Mouse (Mus musculus): ENCODE data around the gene Zcchc7. TPM values are rescaled to one million over a fixed set of nuclear protein-coding genes. Genes with fewer than 3 reads are reported as not detected.

Zcchc7 gene
- polyA plus RNA-seq, 1 experiment from 2014 or later = 25.3 TPM

DNA sequence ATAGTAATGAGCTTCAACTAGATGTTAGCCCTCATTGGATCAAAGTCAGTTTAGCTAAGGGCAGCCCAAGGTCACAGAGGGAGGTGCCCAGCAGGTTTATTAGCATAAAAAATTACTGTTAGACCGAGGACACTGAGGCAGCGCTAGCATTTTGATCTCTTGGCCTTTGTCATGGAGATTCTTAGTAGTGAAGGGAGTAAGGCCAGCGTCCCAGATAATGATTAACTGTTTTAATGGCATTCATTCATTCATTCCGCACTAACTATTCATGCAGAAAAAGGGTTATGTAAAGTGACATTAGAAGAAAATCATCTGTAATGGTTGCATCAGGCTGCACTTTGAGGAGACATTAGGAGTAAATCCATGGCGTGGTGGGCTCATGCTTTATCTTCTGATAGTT, 165.2 kb downstream of the Zcchc7 start:
- Histone ChIP-seq H3K27ac (no peak overlapping the region), H3K9me3 (replicated peaks) (no peaks in the 10 kb centered on the region), H3K4me3 (no peak overlapping the region), H3K4me2 (no peak overlapping the region), H3K9ac (no peak overlapping the region), H3K4me1 (replicated peaks) (no peaks in the 10 kb centered on the region), H3K36me3 (peaks cover under 1% of the 10 kb centered on the region; the same call in 1 of the 2 replicates), H3K27me3 (no peaks in the 10 kb centered on the region)
- WGBS = 90% methylated on average over 5 of the region's 5 CpGs
- no peak for ATAC-seq (replicated peaks; ENCODE audit: insufficient number of reproducible peaks, insufficient read depth, low FRiP score, low read depth)

DNA sequence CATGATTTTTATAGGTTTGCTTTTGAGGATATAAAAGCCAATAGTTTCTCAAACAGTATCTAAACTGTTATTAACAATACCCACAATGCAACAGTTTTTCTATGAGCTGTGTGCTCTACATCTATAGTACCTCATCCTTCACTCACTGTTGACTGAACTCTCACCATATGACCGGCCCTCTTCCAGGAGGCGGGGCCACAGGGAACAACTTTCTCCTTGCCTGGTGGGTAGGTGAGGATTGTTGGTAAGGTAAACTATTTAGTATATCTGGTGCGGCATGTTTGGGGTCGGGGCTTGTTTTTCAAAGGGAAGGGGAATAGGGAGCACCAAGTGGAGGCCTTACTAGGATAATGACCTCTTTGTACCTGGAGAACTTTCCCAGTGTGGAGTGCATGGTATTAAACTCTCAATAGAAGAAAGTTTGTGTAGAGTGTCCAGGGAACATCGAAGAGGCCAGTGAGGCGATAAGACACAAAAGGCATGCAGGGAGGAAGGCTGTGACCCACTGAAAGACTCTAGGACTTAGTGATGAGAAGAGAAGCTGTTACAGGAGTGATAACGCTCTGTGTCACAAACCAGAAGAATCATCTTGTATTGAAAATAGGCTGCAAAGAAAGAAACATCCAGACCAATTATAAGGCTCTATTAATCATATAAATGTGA, 166.9 kb downstream of the Zcchc7 start:
- Histone ChIP-seq H3K4me2 (no peak overlapping the region), H3K4me1 (replicated peaks) (no peaks in the 10 kb centered on the region), H3K27me3 (no peaks in the 10 kb centered on the region), H3K9me3 (replicated peaks) (no peaks in the 10 kb centered on the region), H3K36me3 (peaks cover 9% of the 10 kb centered on the region; the same call in 1 of the 2 replicates), H3K4me3 (no peak overlapping the region), H3K9ac (no peak overlapping the region), H3K27ac (no peak overlapping the region)
- WGBS = 77% methylated on average over 7 of the region's 7 CpGs
- no peak for ATAC-seq (replicated peaks; ENCODE audit: insufficient number of reproducible peaks, insufficient read depth, low FRiP score, low read depth)

DNA sequence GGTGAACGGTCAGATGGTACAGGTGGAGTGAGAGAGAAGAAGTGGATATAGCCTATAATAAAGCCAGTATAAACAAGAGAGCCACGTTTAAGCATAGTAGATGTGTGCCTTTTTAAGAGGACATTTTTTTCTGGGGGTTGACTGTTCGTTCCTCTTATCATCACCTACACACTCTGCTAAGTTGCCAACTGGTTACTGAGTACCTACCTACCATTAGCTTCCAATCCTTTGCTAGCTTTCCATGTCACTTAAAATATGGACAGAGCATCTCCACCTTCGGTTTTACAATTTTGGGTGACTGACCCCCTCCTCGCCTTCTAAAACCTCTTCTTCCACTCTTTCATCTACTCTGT, 167.4 kb downstream of the Zcchc7 start:
- 84% methylated on average over 5 of the region's 5 CpGs for WGBS
- H3K27me3 ChIP-seq = no peaks in the 10 kb centered on the region
- H3K4me2 ChIP-seq = no peak overlapping the region
- H3K9me3 ChIP-seq (replicated peaks) = no peaks in the 10 kb centered on the region
- no peak for ATAC-seq (replicated peaks; ENCODE audit: insufficient number of reproducible peaks, insufficient read depth, low FRiP score, low read depth)
- H3K4me1 ChIP-seq (replicated peaks) = no peaks in the 10 kb centered on the region
- H3K27ac ChIP-seq = no peak overlapping the region
- no peak overlapping the region for H3K4me3 ChIP-seq
- H3K36me3 ChIP-seq = peaks cover 9% of the 10 kb centered on the region; the same call in 1 of the 2 replicates
- no peak overlapping the region for H3K9ac ChIP-seq

DNA sequence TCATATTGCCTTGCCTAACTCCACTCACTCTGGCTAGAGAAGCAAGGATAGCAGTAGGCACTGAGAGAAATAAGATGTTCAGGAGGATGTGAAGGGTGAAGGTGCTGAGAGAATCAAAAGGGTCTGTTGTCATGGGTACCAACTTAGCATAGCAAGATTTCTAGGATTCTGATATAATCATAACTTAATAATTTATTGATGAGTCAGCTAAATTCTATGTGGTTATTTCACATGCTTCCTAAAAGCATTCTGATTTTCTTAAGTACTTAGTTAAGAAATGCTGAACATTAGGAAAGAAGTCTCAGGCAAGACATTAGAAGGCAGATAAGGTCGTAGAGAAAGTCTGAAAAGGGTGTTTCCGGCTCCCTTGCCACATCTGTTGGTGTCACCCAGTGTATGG, 172.3 kb downstream of the Zcchc7 start:
- Histone ChIP-seq H3K9me3 (replicated peaks) (no peaks in the 10 kb centered on the region), H3K27me3 (no peaks in the 10 kb centered on the region), H3K4me3 (no peak overlapping the region), H3K36me3 (peaks cover 41% of the 10 kb centered on the region; the same call in 1 of the 2 replicates), H3K9ac (no peak overlapping the region), H3K27ac (no peak overlapping the region), H3K4me2 (no peak overlapping the region), H3K4me1 (replicated peaks) (no peaks in the 10 kb centered on the region)
- no peak for ATAC-seq (replicated peaks; ENCODE audit: insufficient number of reproducible peaks, insufficient read depth, low FRiP score, low read depth)
- 74% methylated on average over 2 of the region's 2 CpGs for WGBS

DNA sequence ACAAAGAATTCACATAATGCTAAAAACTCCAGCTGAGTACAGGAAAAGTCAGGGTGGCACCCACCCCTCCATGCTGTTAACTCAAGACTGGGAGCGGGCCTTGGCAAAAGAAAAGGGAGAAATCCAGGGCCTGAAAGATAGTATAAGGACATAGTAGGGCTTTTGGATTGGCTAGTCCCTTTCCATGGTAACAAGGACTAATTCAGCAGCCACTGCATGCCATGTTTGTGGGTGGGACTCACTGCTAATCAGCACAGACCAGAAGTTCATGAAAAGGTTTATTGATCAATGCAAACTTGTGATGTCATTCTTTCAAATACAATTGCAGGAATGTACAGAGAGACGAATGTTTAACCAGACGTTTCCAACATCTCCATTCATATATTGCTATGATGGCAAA, 173.1 kb downstream of the Zcchc7 start:
- H3K9me3 ChIP-seq (replicated peaks) = no peaks in the 10 kb centered on the region
- peaks cover 48% of the 10 kb centered on the region; the same call in 1 of the 2 replicates for H3K36me3 ChIP-seq
- H3K27me3 ChIP-seq = no peaks in the 10 kb centered on the region
- no peak overlapping the region for H3K4me2 ChIP-seq
- no peak overlapping the region for H3K9ac ChIP-seq
- ATAC-seq (replicated peaks; ENCODE audit: insufficient number of reproducible peaks, insufficient read depth, low FRiP score, low read depth) = no peak
- WGBS = 73% methylated on average over 3 of the region's 3 CpGs
- H3K27ac ChIP-seq = no peak overlapping the region
- H3K4me1 ChIP-seq (replicated peaks) = no peaks in the 10 kb centered on the region
- H3K4me3 ChIP-seq = no peak overlapping the region

DNA sequence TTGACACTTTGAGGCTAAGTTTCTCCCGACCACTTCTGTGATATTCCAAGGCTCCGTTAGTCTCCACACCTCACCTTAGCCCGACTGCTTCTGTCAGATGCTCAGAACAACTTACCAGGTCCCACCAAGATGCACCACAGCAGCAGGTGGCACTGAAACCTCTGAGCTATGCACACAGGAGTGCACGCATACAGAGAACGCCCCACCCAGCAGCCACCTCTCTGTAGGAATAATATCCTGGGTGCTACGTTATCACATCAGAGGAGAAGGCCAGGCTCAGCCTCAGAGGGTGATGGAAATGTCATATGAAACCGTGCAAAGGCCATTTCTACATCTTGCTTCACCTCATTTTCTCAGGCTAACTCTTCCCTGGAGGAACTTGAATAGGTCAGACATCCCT, 174.7 kb downstream of the Zcchc7 start:
- Histone ChIP-seq H3K36me3 (peaks cover 52% of the 10 kb centered on the region; the same call in 1 of the 2 replicates), H3K4me1 (replicated peaks) (no peaks in the 10 kb centered on the region), H3K9me3 (replicated peaks) (no peaks in the 10 kb centered on the region), H3K27ac (no peak overlapping the region), H3K9ac (no peak overlapping the region), H3K4me3 (no peak overlapping the region), H3K4me2 (no peak overlapping the region), H3K27me3 (no peaks in the 10 kb centered on the region)
- no peak for ATAC-seq (replicated peaks; ENCODE audit: insufficient number of reproducible peaks, insufficient read depth, low FRiP score, low read depth)
- WGBS = 91% methylated on average over 7 of the region's 7 CpGs

DNA sequence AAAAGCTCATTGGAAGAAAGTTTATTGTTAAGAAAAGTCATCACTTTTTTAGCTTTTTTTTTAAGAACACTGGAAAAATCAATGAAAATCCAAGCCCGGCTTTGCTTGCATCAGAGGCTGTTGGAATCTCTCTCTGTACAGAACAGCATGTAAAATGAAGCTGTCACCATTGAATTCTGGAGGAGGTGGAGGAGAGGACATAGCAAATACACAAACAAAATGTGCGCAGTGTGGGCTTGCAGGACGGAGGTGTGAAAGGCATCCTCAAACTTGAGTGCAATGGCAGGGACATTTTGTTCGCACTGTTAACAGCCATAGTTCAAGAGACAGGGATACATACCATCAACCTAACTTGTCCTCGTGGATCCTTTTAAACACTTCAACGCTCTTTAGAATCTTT, 176.1 kb downstream of the Zcchc7 start:
- ATAC-seq (replicated peaks; ENCODE audit: insufficient number of reproducible peaks, insufficient read depth, low FRiP score, low read depth) = no peak
- Histone ChIP-seq H3K36me3 (peaks cover 48% of the 10 kb centered on the region; the same call in 1 of the 2 replicates), H3K27ac (no peak overlapping the region), H3K27me3 (no peaks in the 10 kb centered on the region), H3K4me3 (no peak overlapping the region), H3K4me1 (replicated peaks) (no peaks in the 10 kb centered on the region), H3K9ac (no peak overlapping the region), H3K4me2 (no peak overlapping the region), H3K9me3 (replicated peaks) (no peaks in the 10 kb centered on the region)
- WGBS = 91% methylated on average over 6 of the region's 6 CpGs

DNA sequence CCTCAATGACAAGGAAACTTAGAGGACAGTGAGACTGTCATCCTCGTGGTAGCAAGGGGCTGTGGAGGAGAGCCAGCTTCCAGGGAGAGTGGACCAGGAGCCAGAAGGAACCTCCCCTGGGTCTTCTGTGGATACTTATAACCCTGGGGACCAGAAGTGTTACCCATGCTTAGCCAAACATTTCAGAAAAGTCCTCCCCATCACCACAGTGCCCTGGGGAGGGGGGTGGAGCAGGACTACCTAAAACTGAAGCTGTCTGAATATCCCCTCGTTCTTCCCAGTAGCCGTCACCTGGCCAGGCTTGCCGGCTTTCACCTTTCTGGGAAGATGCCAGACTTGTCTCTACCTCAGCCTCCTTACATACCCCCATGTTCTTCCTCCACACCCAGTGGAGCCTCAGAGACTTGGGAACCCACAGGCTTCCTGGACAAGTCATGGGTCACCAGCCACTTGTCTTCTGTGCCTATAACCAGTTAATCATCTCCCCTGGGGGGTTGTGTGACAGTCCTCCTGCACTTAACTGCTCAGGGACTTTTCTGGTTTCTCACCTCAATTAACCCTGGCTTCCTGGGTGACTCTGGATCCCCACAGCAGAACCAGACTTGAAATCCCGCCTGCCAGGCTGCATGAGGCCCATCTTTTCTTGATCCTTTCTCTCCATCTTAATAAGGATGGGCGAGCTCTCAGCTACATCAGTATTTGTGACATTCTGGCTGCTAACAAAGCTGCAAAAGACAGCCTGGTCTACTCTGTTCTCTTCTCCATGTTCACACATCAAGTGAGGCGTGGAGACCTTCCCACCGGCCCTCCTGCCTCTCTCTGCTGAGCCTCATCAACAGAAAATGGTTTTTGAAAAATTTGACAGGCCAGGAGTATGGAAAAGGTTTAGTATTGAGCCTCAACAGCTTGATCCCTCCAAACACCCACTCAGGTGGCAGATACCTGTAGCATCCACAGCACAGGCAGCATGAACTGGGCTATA, 183.0 kb downstream of the Zcchc7 start:
- no peaks in the 10 kb centered on the region for H3K4me1 ChIP-seq (replicated peaks)
- H3K36me3 ChIP-seq = peaks cover 5% of the 10 kb centered on the region; the same call in 1 of the 2 replicates
- H3K27me3 ChIP-seq = no peaks in the 10 kb centered on the region
- no peak overlapping the region for H3K9ac ChIP-seq
- H3K27ac ChIP-seq = no peak overlapping the region
- H3K9me3 ChIP-seq (replicated peaks) = no peaks in the 10 kb centered on the region
- no peak overlapping the region for H3K4me3 ChIP-seq
- no peak overlapping the region for H3K4me2 ChIP-seq
- no peak for ATAC-seq (replicated peaks; ENCODE audit: insufficient number of reproducible peaks, insufficient read depth, low FRiP score, low read depth)
- WGBS = 73% methylated on average over 8 of the region's 8 CpGs

DNA sequence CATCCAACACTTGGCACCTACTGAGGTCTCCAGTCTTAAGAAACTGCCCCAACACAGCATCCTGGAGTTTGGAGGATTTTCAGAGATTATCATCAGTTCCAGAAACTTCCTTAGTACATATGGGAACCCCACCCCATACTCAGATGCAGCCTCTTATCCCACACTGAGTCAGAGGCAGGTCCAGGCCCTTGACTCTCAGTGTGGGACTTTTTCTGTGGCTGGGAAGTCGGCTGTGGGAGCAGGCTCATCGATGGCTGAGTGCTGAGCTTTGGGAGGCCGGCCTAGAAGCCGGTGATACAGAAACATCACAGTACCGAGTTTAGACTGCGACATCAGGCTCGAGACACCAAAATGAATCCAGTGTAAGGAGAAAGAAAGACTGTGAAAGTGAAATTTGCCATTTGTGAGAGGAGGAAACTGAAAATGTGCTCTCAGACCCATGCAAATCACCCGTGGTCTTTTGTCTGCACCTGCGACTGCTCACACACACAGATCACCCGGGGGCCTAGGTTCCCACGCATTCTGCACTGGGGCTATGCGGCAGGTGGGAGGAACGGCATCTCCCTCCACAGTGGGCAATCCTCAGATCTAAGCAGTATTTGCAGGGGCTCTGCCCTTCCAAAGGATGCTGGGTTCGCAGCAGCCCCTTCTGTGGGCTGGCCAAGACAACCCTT, 184.0 kb downstream of the Zcchc7 start:
- 81% methylated on average over 14 of the region's 14 CpGs for WGBS
- Histone ChIP-seq H3K4me1 (replicated peaks) (no peaks in the 10 kb centered on the region), H3K27me3 (no peaks in the 10 kb centered on the region), H3K4me3 (no peak overlapping the region), H3K4me2 (no peak overlapping the region), H3K27ac (no peak overlapping the region), H3K9ac (no peak overlapping the region), H3K36me3 (no peaks in the 10 kb centered on the region), H3K9me3 (replicated peaks) (no peaks in the 10 kb centered on the region)
- no peak for ATAC-seq (replicated peaks; ENCODE audit: insufficient number of reproducible peaks, insufficient read depth, low FRiP score, low read depth)

DNA sequence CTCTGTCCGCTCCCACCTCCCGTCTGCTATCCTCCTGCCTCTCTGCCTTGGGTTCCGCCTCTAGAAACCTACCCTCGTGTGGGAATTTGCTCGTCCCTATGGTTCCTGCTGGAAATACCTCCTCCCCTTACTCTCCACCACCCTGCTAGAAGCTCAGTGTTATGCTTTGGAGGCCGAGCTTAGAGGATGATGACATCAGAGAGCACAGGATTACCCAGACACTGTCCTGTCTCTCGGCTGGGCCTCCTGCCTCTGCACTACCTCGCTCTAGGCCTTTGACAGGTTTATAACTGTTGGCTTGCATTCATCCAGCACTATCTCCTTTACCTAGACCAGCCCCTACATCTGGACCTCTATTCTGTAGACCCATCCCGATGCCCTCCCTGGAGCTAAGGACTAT, 184.6 kb downstream of the Zcchc7 start:
- no peaks in the 10 kb centered on the region for H3K4me1 ChIP-seq (replicated peaks)
- no peak for ATAC-seq (replicated peaks; ENCODE audit: insufficient number of reproducible peaks, insufficient read depth, low FRiP score, low read depth)
- no peaks in the 10 kb centered on the region for H3K36me3 ChIP-seq
- H3K9ac ChIP-seq = no peak overlapping the region
- WGBS = 67% methylated on average over 9 of the region's 9 CpGs
- H3K27me3 ChIP-seq = no peaks in the 10 kb centered on the region
- H3K4me2 ChIP-seq = no peak overlapping the region
- no peaks in the 10 kb centered on the region for H3K9me3 ChIP-seq (replicated peaks)
- H3K27ac ChIP-seq = no peak overlapping the region
- H3K4me3 ChIP-seq = no peak overlapping the region

DNA sequence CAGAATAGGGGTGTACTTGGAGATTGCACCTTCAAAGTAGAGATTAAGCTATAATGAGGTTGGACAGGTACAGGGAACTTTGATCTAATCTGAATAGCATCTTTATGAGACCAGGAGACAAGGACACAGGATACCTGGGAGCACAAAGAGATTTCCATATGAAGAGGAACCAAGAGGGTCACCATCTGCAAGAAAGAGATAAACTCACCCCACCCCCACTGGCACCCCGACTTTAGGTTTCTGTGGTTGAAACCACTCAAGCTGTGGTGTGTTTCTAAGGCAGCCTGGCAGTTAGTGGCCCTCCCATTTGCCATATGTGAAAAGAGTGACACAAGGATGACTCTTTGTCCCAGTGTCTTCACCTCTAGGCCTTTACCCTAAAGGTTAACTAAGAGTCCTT, 186.6 kb downstream of the Zcchc7 start:
- no peak for ATAC-seq (replicated peaks; ENCODE audit: insufficient number of reproducible peaks, insufficient read depth, low FRiP score, low read depth)
- Histone ChIP-seq H3K4me3 (no peak overlapping the region), H3K9me3 (replicated peaks) (no peaks in the 10 kb centered on the region), H3K4me2 (no peak overlapping the region), H3K9ac (no peak overlapping the region), H3K4me1 (replicated peaks) (no peaks in the 10 kb centered on the region), H3K27me3 (no peaks in the 10 kb centered on the region), H3K27ac (no peak overlapping the region), H3K36me3 (no peaks in the 10 kb centered on the region)
- WGBS = 60% methylated on average over 1 of the region's 1 CpGs
